Mouse (Mus musculus): ENCODE measurements around the gene Hat1.
"Not testable (repeated sequence)": the region's sequence is repeated elsewhere in the genome, so short reads cannot be mapped to it uniquely, and the experiment has no call there.

DNA sequence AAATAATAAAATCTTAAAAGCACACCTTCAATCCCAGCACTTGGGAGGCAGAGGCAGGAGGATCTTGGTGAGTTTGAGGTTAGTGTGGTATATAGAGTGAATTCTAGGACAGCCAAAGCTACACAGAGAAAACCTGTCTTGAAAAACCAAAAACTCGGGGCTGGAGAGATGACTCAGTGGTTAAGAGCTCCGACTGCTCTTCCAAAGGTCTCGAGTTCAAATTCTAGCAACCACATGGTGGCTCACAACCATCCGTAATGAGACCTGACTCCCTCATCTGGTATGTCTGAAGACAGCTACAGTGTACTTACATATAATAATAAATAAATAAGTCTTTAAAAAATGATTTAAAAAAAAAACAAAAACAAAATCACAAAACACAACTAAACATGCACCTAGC is 16.5 kb upstream of the Hat1 start:
- not testable (repeated sequence) for TF ChIP-seq CTCF, POLR2A (IDR thresholded peaks at IDR 0.05; ENCODE audit: extremely low read depth, insufficient read depth, low read length)
